Mouse (Mus musculus) kidney, adult 2 months (tissue): ENCODE results near the gene Plppr2. TPM values are rescaled to one million over a fixed set of nuclear protein-coding genes. Genes with fewer than 3 reads are reported as not detected.

ENCODE experiments used
- DNase-seq: peaks from one replicate; pipeline ENCODE4 v3.0.0; 2021
- H3K27ac ChIP-seq: fragments of 200-500 bp; 2 replicates; pipeline ENCODE4 v1.5.1; 2012; ENCODE audit warnings: low read depth, low read length, control low read depth, inconsistent platforms; ENCODE audit not compliant: insufficient read depth
- H3K27me3 ChIP-seq: fragments of 200-500 bp; replicated peaks from 2 replicates; pipeline ENCODE4 v1.6.1; 2012; ENCODE audit warnings: mild to moderate bottlenecking, moderate library complexity, low read length, inconsistent platforms; ENCODE audit not compliant: control insufficient read depth, insufficient read depth
- H3K36me3 ChIP-seq: fragments of 200-500 bp; 2 replicates; pipeline ENCODE4 v1.6.1; 2012; ENCODE audit warnings: mild to moderate bottlenecking, moderate library complexity, low read length, inconsistent platforms; ENCODE audit not compliant: control insufficient read depth, insufficient read depth
- H3K4me1 ChIP-seq: fragments of 200-500 bp; 2 replicates; pipeline ENCODE4 v1.6.1; 2011; ENCODE audit warnings: low read length; ENCODE audit not compliant: control insufficient read depth, insufficient read depth
- H3K4me3 ChIP-seq: fragments of 200-500 bp; 2 replicates; pipeline ENCODE4 v1.5.1; 2011; ENCODE audit warnings: mild to moderate bottlenecking, low read depth, low read length, control low read depth; ENCODE audit not compliant: insufficient read depth
- CTCF ChIP-seq: fragments of 200-500 bp; conservative IDR thresholded peaks from 2 replicates; pipeline ENCODE4 v1.5.1; 2011; ENCODE audit warnings: low read depth, mild to moderate bottlenecking, control low read depth, low read length, moderate library complexity, mixed read lengths; ENCODE audit not compliant: insufficient read depth, insufficient read length
- POLR2A ChIP-seq: fragments of 200-500 bp; IDR thresholded peaks from one replicate; pipeline ENCODE4 v1.6.1; 2011; ENCODE audit warnings: low read depth, low read length, control low read depth
- WGBS: fragments of 180-500 bp; shearing (Covaris S2); methylation state at CpG from one replicate; pipeline ENCODE4 v1.1.7; 2018; 5-methylcytosine and 5-hydroxymethylcytosine counted together
- polyA plus RNA-seq: library from polyadenylated mRNA; depleted of rRNA; stranded (reverse); fragments of >200 nt; gene quantifications from 2 replicates; pipeline ENCODE4 v1.2.3, GENCODE M21; 2012

Plppr2 gene
- polyA plus RNA-seq, 1 experiment, result 6.0 TPM

- TF ChIP-seq CTCF (peak; percentile 76), POLR2A (no peak)
- DNase-seq, result peak; percentile 45
- H3K27ac ChIP-seq, result no peak overlapping the region
- no peaks in the 10 kb centered on the region for H3K4me1 ChIP-seq
- H3K36me3 ChIP-seq, result peaks cover 6% of the 10 kb centered on the region
- no peaks in the 10 kb centered on the region for H3K27me3 ChIP-seq
- no peak overlapping the region for H3K4me3 ChIP-seq
- WGBS, result 48% methylated on average over 2 of the region's 2 CpGs
These were observed 41.1 kb downstream of the Plppr2 start for GRCm38 (mm10) chr9:21977972-21978371.

- no peak for TF ChIP-seq CTCF
- TF ChIP-seq POLR2A, result no peak
- Histone ChIP-seq H3K27ac (peak overlapping the region; percentile 43; the same call in 1 of the 2 replicates), H3K4me3 (no peak overlapping the region), H3K4me1 (no peaks in the 10 kb centered on the region), H3K36me3 (peaks cover 6% of the 10 kb centered on the region), H3K27me3 (no peaks in the 10 kb centered on the region)
- peak; percentile 73 for DNase-seq
- WGBS, result 49% methylated on average over 4 of the region's 4 CpGs
These were observed 41.7 kb downstream of the Plppr2 start for GRCm38 (mm10) chr9:21978398-21979128.

GRCm38 (mm10) chr9:21983911-21984310, 47.1 kb downstream of the Plppr2 start:
- DNase-seq, result no peak
- no peak overlapping the region for H3K27ac ChIP-seq
- H3K4me1 ChIP-seq, result peaks cover 3% of the 10 kb centered on the region; the same call in 1 of the 2 replicates
- H3K27me3 ChIP-seq, result no peaks in the 10 kb centered on the region
- WGBS, result 64% methylated on average over 3 of the region's 3 CpGs
- TF ChIP-seq POLR2A (no peak), CTCF (no peak)
- peaks cover 6% of the 10 kb centered on the region for H3K36me3 ChIP-seq
- no peak overlapping the region for H3K4me3 ChIP-seq

GRCm38 (mm10) chr9:21987592-21988342, 50.9 kb downstream of the Plppr2 start:
- peak overlapping the region; percentile 41 for H3K27ac ChIP-seq
- H3K4me1 ChIP-seq, result peaks cover 7% of the 10 kb centered on the region
- peak; percentile 19 for DNase-seq
- WGBS, result 36% methylated on average over 36 of the region's 36 CpGs
- no peaks in the 10 kb centered on the region for H3K27me3 ChIP-seq
- peak overlapping the region; percentile 92 for H3K4me3 ChIP-seq
- no peaks in the 10 kb centered on the region for H3K36me3 ChIP-seq
- TF ChIP-seq CTCF (no peak), POLR2A (no peak)

- no peaks in the 10 kb centered on the region for H3K36me3 ChIP-seq
- H3K4me3 ChIP-seq, result peak overlapping the region; percentile 92
- peak; percentile 85 for DNase-seq
- H3K4me1 ChIP-seq, result peaks cover 7% of the 10 kb centered on the region
- WGBS, result 3% methylated on average over 32 of the region's 32 CpGs
- H3K27ac ChIP-seq, result peak overlapping the region; percentile 57
- no peak for TF ChIP-seq POLR2A
- TF ChIP-seq CTCF, result no peak
- no peaks in the 10 kb centered on the region for H3K27me3 ChIP-seq
These were observed 51.7 kb downstream of the Plppr2 start for GRCm38 (mm10) chr9:21988421-21989101.

- Histone ChIP-seq H3K4me3 (peak within 1 kb of the TSS; percentile 92), H3K4me1 (peaks cover 7% of the 10 kb centered on the region), H3K27ac (peak within 1 kb of the TSS; percentile 96), H3K27me3 (no peaks in the 10 kb centered on the region), H3K36me3 (no peaks in the 10 kb centered on the region)
- peak; percentile 39 for TF ChIP-seq POLR2A
- no peak for TF ChIP-seq CTCF
- DNase-seq, result peak; percentile 88
- WGBS, result 1% methylated on average over 42 of the region's 42 CpGs
These were observed 52.6 kb downstream of the Plppr2 start, which contains the start of gene Rgl3 for GRCm38 (mm10) chr9:21989230-21990110. Gene Rgl3 (minus strand): TSS chr9:21989446.
